Mouse (Mus musculus): ENCODE measurements around the gene Dxo.

DNA sequence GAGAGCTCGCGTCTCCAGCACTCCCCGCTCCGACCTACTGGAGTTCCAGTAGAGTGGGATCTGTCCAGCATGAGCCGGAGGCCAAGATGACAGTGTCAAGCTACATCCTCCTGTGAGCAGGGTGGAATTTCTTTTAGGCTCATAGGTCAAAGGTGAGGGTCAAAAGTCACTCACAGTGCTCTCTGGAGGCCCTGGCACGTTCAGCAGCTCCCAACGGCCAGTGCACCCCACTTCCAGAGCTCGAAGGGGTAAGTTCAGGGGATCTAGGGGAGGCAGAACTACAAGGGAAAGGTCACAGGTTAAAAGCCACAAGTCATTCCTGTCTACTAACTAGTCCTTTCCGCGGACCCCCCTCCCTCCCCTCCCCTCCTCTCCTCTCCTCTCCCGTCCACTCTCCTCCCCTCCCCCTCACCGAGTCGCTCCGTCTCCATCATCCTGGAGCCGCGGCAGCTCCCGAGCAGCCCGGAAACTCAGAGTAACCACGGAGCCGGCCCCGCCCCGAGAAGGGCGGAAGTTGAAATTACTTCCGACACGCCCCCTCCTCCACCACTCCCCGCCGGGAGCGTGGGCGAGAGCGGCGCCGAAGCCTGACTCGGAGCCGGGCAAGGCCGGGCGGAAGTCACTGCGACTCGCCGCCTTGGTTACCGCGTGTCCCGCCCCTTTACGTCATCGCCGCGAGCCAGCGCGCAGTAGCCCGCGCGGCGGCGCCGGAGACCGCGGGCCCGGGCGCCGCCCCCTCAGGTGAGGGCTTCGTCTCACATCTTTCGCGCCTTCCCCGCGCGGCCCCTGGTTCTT, 13.1 kb downstream of the Dxo start, which contains the start of the genes Skiv2l and Nelfe:
- no peak for TF ChIP-seq GATA1 (IDR thresholded peaks at IDR 0.05; ENCODE audit: borderline replicate concordance, low read length)
- no peak for TF ChIP-seq FLI1 (IDR thresholded peaks at IDR 0.05; ENCODE audit: low read length)

All from megakaryocyte, embryonic 14.5 days (primary cell).